Mouse (Mus musculus): Measurements from ENCODE around the gene Pter.

Gene Pter

DNA sequence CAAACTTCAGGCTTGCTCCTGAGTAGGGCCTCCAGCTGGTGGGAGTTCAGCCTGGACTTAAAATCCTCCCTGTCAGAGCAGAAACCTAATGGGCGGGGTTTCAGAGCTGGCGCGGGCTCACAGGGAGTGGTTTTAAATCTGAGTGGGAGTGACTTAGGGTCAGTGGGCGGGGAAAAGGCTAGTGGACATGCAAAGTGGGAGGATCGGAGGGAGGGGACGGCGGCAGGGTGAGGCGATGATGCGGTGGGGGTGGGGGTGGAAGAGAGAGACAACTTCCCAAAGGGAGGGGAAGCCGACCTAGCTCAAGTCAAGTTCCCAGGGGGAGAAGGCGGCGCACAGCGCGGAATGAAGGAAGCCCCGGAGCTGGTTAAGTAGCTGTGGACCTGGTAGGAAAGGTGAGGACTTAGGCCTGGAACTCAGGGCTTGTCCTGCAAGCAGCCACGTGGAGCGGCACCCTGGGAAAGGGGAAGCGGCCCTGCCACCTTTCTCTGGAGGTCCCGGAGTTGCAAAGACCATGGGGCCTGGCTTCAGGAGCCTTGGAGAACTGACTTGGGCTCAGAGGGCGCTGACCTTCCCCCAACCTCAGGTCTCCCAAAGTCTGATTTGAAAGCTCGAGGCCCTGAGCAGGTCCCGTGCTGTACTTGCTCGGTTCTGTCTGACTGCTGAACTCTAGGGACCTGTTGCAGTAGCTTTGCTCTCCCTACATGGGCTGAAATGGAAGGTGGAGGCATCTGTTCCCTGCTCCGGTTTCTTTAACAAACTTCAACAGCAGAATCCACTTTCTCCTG lies at the start of gene Pter:
Gene Pter, plus strand, starts transcription at position 238 of the 788 bp plus-strand sequence.
- DNase-seq (ENCODE audit: low spot score), result peak; percentile 91

DNA sequence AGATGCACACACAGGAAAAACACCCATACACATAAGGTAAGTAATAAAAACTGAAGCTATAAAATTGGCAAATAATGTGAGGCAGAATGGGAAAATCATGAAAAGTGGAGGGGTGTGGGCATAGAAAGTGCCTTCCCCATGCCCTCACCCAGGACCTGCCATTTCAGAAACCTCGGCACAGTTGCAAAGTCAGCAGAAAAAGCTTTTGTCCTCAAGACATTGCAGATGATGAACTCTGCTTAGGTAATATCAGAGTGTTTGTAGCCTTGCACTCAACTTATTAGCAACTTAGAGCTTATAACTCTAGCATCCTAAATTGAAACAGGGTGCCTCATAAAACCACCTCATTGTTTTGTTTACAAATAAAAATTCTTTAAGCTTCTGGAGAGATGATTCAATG lies 49.6 kb upstream of the Pter start:
- DNase-seq (ENCODE audit: low spot score), result no peak

DNA sequence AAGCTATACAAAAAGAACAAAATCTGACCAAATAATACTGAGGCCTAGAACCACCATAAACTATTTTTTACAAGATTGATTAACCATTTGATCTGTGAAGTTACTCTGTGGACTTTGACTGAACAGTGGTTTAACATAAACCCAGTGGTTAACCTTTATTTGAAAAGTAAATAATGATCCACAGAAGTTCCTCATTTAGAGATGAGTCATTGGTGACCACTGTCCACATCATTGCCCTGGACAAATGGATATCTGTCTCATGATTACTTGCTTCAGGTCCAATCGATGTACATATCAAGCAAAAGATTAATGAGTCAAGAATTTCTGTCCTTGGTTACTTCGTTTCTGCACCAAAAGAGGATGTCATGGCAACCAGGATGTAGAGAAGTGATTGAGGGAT lies 44.3 kb upstream of the Pter start:
- DNase-seq (ENCODE audit: low spot score), result no peak

DNA sequence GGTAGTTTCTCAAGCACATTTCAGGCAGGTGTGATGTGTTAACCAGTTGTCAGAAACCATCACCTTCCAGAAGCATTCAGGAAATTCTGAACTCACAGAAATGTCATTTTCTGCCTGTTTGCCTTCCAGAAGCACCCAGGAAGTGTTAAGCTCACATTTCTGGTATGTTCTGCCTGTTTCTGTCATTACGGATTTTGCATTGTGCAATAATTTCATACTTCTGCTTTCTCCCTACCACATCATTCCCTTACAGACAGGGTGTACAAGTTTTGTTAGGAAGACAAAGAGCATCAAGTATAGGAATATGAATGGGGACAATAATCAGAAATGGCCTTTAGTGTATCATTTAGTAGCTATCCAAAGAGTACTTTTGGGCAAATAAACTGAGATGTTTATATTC lies 42.8 kb upstream of the Pter start:
- DNase-seq (ENCODE audit: low spot score), result no peak

DNA sequence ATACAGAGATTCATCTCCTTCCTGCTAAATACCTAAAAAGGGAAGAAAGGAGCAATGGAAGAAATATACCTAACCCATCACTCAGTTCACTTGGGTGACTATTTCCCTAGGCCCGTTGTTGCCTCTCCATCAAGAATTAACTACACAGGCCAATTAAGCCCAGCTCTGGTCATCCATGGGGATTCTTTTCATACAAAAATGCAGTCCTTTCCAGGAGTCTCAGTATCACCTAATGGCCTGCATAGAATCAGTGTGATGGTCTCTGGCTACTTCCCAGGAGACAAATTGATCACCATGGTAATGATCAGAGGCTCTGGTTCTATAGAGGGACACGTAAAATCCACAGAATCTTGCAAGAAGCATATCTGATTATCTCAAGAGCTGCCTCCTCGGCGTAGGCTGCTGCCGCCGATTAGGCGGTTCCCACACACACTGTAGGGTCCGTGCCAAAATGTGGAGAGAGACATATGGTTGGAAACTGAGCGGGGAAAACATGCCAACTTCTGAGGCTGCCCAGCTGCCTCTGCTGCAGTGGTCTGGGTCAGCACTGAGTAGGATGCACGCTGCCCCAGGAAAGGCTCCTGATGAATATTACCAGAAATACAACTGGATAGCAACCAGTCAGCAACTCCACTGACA lies 40.4 kb upstream of the Pter start:
- peak; percentile 11 for DNase-seq (ENCODE audit: low spot score)

DNA sequence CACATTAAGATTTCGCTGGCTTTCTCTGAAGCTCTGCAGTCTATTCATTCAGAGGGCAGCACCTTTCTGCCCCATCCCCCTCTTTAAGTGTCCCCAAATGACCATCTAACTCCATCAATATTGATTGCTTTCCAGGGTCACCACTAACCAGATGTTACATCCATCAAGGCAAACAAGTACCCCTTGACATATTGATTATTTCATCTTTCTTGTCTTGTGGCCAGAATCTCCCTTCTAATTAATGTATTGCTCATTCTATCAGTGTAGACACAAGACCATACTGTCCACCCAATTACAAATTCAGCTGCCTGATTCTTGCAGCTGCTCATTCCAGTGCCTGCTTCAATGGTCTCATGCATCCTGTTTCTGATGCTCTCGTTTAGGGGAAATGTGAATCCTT lies 36.8 kb upstream of the Pter start:
- DNase-seq (ENCODE audit: low spot score), result no peak

DNA sequence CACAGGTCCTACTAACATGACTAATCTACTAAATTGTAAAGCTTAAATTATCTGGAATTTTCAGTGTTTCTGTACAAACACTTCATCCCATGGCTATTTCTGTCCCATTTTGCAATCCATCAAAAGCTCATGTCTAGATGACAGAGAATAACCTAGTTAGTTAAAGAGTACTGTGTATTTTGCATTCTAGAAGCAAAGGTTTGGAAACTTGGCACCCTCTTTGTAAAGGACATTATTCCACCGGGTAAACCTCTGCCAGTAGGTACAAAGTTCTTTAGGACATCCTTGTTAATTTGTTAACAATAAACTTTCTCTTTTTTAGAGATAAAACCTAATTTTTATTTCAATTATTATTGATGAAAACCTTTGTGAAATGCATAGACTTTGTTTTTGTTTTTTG lies 18.1 kb upstream of the Pter start:
- DNase-seq (ENCODE audit: low spot score), result no peak

DNA sequence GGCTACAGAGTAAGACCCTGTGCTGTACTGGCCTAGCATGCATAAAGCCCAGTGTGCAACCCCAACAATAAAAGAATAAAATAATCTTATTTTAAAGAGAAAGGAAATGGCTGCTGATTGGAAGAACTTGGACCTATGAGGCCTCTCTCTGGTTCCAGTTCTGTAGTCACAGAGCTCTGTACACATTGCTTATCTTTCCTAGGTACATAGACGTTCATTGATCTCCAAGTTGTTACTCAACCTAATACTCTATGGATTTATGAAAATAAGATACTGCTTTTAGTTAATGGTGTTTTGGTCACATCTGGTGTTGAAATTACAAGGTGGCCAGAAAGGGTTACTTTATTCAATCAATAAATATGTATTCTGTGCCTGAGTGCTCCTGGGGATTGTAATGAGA lies 1.8 kb downstream of the Pter start:
- no peak for DNase-seq (ENCODE audit: low spot score)

DNA sequence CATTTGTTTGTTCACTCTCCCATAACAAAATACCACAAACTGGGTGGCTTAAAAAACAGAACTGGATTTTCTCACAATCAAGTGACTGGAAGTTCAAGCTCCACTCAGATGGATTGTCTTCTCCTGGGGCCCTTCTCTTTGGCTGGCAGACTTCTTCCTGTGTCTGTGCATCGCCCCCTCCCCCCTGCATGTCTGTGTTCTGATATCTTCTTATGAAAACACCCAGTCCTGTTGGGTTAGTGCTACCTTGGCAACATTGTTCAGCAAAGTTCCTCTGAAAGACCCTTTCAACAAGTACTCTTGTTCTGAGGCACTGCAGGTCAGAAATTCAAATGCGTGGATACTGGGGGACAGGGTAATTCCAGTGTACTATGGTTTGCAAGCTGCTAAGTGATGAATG lies 6.5 kb downstream of the Pter start:
- DNase-seq (ENCODE audit: low spot score), result no peak

DNA sequence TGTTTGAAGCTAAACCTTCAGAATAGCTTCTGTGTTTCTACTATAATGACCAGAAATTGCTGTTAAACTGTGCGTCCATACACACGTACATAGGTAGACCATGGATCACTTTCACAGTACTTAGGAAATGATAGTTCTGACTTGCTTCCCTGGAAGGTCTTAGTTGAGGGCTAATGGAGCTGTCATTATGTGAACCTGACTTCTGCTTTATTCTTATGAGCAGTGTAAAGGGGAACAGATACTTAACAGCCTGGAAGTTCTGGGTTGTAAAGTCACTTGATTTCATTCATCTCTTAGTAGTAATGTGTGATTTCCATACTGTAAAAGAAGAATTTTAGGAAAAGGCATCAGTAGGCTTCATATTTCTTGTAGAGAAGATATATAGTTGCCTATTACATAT lies 10.1 kb downstream of the Pter start:
- DNase-seq (ENCODE audit: low spot score), result no peak

DNA sequence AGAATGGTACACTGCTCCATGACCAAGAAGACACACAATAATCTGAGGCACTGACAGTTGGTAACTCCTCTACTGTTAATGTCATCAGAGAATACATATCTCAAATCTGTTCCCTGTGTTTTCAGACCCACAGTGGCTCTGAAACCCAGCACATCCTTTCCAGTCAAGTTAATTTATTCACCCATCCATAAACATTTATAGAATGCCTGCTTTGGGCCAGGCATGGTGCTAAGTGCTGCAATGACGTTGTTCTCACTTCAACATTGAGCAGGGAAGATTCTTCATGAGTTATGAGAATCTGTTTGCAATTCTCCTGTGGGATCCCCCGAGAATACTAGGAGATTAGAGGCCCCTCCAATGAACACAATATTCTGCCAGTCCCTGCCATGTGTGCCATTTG lies 11.4 kb downstream of the Pter start:
- DNase-seq (ENCODE audit: low spot score), result no peak

DNA sequence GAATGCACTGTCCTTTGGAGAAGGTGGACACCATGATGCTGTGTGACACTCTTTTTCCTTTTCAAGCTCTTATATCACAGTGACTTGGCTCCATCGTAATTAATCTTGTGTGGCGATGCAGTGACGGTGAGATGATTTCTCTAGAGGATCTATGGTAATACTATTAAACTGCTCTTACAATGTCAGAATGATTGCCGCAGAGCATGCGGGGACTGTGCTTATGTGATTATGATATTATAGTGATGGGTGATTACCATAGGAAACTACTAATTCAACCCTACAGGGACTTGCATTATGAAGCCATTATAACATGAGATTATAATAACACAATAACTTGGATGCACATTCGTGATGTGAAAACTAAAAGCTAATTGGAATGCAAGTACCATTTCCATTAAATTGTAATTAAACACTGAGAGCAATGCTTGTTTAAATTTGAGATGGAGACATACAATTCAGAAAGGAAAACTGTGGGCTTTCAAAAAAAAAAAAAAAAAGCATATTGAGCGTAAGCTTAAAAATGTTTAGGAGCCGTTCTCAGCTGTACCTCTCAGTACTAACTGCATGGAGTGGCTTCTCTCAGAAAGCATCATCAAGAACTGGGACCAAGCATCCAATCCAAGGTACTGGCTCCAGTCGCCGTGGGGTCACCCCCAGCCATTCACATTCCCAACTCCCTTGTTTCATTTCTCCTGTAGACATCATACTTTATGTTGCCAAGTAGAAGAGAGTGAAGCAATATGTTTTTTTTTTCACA lies 13.8 kb downstream of the Pter start:
- no peak for DNase-seq (ENCODE audit: low spot score)

DNA sequence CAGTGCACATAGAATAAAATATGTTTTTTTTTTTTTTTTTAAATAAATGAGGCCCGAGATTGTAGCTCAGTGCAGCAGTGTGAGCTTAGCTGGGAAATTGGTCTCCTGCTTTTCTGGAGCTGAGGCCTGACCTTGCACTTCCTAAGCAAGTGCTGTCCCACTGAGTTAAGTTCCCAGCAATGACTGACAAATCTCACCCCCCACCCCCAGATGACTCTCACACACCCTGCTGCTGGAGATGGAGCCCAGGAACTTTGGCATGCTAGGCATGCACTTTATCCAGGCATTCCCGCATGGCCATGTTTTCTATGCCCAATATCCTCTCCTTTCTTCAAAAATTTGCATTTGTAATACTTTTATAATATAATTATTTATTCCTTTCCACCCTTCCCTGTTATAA lies 14.8 kb downstream of the Pter start:
- no peak for DNase-seq (ENCODE audit: low spot score)

DNA sequence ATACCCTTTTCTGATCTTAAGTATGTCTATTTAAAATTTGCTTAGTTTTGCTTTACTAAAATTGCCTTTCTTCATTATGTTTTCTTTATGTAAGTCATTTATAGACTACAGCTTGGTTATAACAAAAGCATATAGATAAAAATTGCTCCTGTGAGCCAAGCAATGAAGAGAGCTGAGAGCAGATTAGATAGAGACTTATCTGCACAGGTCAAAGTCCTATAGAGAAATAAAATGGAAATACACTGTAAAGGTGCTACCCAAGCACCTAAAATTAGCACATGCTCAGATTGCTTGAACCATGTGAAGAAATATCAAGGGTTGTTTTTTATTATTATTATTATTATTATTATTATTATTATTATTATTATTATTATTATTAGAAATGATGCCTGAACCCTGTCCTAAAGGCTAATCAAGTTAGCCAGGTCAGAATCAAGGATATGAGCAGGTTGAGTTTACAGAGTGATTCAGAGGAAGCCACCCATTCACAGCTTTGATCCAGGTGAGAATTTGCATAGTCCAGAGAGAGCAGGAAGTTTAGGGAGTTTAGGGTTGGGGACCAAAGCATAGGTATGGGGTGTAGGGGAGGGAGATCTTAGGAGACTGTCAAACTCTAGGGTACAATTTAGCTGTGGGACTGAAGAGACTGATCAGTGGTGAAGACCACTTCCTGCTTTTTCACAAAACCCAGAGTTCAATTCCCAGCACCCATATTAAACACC lies 33.0 kb downstream of the Pter start:
- DNase-seq (ENCODE audit: low spot score), result no peak

DNA sequence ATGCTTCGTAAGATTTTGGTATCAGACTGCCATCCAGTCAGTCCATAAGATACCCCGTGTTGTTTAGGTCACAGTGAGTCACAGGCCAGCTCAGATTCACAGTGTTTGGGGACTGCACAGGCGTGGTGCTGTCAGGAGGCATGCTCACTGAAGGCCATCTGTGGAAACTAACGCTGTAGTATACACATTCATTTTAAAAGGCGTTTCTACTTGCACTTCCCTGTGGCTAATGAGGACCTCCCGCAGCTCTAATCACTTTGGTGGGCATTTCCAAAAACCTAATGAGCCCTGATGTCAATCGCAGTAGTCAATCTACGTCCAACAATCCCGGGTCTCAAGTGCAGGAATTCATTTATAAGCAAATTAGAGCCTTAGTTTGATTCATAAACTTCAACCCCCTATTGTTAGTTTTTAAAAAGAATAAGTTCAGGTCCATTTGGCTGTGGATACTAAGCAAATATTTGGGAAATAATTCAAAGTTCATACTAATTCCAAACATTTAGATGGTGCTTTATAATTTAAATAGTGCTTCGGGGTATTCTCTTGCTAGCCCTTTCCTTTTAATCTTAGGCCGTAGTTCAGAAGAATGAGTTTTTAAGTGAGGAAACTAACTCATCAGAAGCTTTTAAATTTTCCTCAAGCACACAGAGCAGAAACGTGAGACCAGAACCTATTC lies 46.3 kb downstream of the Pter start:
- no peak for DNase-seq (ENCODE audit: low spot score)

DNA sequence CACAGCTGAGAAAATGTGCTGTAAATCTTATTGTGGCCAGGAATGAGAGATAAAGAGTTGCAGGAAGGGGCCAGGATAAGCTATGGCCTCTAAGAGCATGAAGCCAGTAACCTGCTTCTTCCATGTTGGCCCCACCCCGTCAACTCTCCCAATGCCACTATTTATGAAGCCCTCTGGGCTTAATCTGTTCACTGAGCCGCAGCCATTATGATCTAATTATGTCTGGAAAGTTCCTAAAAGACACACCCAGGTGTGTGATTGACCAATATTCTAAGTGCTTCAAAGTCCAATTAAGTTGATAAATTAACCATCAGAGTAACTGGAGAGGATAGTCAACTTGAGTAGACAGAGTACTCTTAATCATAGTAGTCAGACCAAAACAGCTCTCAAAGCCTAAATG lies 49.9 kb downstream of the Pter start:
- no peak for DNase-seq (ENCODE audit: low spot score)

DNA sequence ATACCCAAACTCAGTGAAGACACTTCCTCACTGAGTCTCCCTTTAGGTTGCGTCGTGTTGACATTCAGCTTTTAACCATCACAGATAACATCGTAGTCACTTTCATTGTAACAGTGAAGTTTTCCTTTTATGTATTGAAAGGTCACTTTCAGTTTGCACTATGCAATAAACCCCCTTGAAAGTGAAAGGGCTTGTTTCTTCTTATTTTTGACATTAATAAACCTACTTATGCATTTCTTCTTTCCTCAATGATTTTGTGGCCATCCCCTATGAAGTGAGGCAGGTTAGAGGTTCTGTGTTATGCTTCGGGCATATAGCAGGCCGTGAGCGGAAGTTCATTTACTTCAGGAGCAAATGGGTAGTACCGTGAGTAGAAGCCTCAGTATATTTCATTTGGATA lies 53.5 kb downstream of the Pter start:
- no peak for DNase-seq (ENCODE audit: low spot score)

DNA sequence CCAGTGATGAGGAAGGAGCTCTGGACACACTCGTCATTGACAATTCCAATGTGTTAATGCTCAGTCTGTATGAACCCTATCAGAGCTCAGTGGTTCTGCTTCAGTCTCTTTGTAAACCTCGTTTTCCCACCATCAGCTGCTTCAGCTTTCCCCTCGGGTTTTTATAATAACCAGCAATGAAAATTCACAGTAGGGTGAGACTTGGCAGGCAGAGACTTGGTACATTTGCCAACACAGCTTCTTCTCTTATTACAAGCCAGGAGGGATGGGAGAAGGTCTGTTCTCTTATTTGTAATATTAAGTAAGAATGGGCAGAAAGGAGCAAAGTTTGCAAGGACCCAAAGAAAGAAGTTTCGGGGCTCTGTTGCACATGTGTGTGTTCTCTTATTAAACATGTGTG lies 54.9 kb downstream of the Pter start:
- no peak for DNase-seq (ENCODE audit: low spot score)

DNA sequence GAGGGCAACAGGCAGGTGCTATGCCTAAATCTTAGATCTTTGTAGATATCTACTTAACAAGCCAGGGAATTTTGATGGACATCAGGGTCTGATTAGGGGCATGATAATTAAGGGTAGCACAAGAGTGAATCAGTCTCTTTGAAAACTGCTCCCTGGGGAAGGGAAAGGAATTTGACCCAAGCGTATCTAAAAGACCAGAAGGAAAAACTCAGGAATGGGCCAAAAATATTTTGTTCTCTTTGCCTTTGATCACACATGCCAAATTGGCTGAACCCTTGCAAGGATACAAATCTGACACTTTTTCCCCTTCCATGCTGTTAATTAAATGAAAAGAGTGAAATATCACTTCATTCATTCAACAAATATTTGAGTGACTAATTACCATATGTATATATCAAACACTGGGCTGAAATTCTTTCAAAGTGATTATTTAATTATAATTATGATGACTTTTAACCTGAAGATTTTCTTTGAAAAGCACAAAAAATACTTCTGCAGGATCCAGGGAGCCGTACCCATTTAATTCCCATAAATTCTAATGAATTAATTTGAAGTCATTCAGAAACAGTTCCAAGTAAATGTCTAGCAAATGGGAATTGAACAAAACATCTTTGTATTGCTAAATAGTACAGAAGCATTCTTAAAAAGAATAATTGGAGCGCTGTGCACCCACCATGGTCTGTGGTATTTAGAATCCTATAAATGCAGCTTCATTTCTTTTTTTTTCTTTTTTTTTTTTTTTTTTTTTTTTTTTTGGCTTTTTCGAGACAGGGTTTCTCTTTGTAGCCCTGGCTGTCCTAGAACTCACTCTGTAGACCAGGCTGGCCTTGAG lies 61.3 kb downstream of the Pter start:
- no peak for DNase-seq (ENCODE audit: low spot score)

DNA sequence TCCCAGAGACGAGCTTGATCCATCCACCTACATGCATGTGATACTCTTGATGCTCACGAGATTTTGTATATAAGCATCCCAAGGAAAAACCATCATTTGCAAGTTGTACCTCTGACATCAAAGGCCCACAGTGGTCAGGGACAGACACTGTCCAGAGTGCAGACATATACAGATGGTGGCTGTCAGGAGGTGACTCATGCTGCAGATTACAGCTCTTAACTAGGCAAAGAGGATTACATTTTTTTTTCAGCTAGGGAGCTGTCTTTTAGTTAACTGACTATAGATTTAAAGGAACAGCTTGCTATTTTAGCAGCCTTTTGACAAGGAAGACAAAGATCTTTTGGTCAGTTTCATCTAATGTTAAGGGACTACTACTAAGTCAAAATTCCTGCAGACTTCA lies 76.2 kb downstream of the Pter start:
- no peak for DNase-seq (ENCODE audit: low spot score)

DNA sequence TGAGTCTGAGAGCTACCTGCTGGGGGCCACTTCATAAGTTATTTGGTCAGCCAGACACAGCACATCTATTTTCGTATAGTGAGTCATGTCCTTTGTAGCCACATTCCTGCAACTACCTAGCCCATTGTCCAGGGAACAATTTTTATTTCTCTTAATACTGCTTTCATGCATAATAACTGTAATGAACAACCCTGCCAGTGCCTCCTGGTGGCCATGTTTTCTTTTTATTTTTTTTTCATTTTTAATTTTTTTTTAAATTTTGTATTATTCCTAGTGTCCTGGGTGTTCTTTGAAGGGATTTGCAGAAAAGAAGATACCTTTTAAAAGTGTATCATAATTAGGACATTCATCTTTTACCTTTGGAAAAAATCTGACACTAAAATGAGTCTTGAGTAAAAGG lies 84.6 kb downstream of the Pter start:
- DNase-seq (ENCODE audit: low spot score), result no peak

Data from urinary bladder, postnatal 14 days (tissue).